Mouse (Mus musculus) MEL (cell line): ENCODE results near the gene Bphl. TPM values are rescaled to one million over a fixed set of nuclear protein-coding genes. Genes with fewer than 3 reads are reported as not detected.
A peak's percentile ranks its signal among the peaks of the same experiment; 100 is the strongest.

Source experiments
- DNase-seq: peaks from one replicate; pipeline ENCODE4 v3.0.0; 2011; ENCODE audit warnings: low read depth, low spot score
- H3K27ac ChIP-seq: 2 replicates; pipeline ENCODE4 v1.5.1; 2012; ENCODE audit warnings: low read depth, mild to moderate bottlenecking, control low read depth, low read length, moderate library complexity; ENCODE audit not compliant: control insufficient read depth
- H3K27me3 ChIP-seq, 2 experiments: fragments of 150-350 bp in 1 of 2; sonication (generic) in 1 of 2; 2 replicates each; pipeline ENCODE4 v1.6.1; 2012; ENCODE audit warnings: low read length in 2 of 2, mild to moderate bottlenecking in 2 of 2, improper control_type of control experiment in 1 of 2, moderate library complexity in 1 of 2; ENCODE audit not compliant: insufficient read depth in 2 of 2, control insufficient read depth in 1 of 2
- H3K36me3 ChIP-seq, 2 experiments: 2 replicates each; pipeline ENCODE4 v1.6.1; 2012 to 2014; ENCODE audit warnings: low read length in 2 of 2, improper control_type of control experiment in 1 of 2, inconsistent platforms in 1 of 2, mild to moderate bottlenecking in 1 of 2; ENCODE audit not compliant: insufficient read depth in 2 of 2, control insufficient read depth in 1 of 2
- H3K4me1 ChIP-seq, 2 experiments: fragments of 150-350 bp in 1 of 2; sonication (generic) in 1 of 2; 2 replicates each; pipeline ENCODE4 v1.6.1; 2012; ENCODE audit warnings: low read length in 2 of 2, improper control_type of control experiment in 1 of 2, mild to moderate bottlenecking in 1 of 2; ENCODE audit not compliant: insufficient read depth in 2 of 2, control insufficient read depth in 1 of 2
- H3K4me3 ChIP-seq, 2 experiments: fragments of 150-350 bp in 1 of 2; sonication (generic) in 1 of 2; 2 replicates each; pipeline ENCODE4 v1.5.1; 2012; ENCODE audit warnings: low read depth in 2 of 2, low read length in 2 of 2, mild to moderate bottlenecking in 2 of 2, moderate library complexity in 2 of 2, control low read depth in 1 of 2, improper control_type of control experiment in 1 of 2; ENCODE audit not compliant: control insufficient read depth in 1 of 2, insufficient read depth in 1 of 2
- H3K79me2 ChIP-seq: 2 replicates; pipeline ENCODE4 v1.6.1; 2012; ENCODE audit warnings: mild to moderate bottlenecking, low read length, moderate library complexity; ENCODE audit not compliant: control insufficient read depth, poor library complexity, insufficient read depth
- H3K9ac ChIP-seq: 2 replicates; pipeline ENCODE4 v1.6.1; 2012; ENCODE audit warnings: low read depth, mild to moderate bottlenecking, control low read depth, low read length, moderate library complexity; ENCODE audit not compliant: control insufficient read depth, poor library complexity, severe bottlenecking
- H3K9me3 ChIP-seq: fragments of 150-350 bp; sonication (generic); replicated peaks from 2 replicates; pipeline ENCODE4 v1.6.1; 2012; ENCODE audit warnings: mild to moderate bottlenecking, low read length, improper control_type of control experiment, moderate library complexity; ENCODE audit not compliant: insufficient read depth
- BHLHE40 ChIP-seq: IDR thresholded peaks from 2 replicates; pipeline ENCODE4 v1.6.1; 2012; ENCODE audit warnings: low read depth, mild to moderate bottlenecking, inconsistent platforms, low read length, improper control_type of control experiment, borderline replicate concordance
- CHD1 ChIP-seq: IDR thresholded peaks from 2 replicates; pipeline ENCODE4 v1.6.1; 2012; ENCODE audit warnings: low read depth, mild to moderate bottlenecking, inconsistent platforms, low read length, improper control_type of control experiment
- CHD2 ChIP-seq: IDR thresholded peaks from 2 replicates; pipeline ENCODE4 v1.6.1; 2011; ENCODE audit warnings: low read length, improper control_type of control experiment
- CTCF ChIP-seq, 3 experiments: IDR thresholded peaks in 2 of 3; conservative IDR thresholded peaks in 1 of 3; 2 replicates each; pipeline ENCODE4 v1.5.1; 2011 to 2012; ENCODE audit warnings: low read length in 3 of 3, low read depth in 2 of 3, mild to moderate bottlenecking in 2 of 3, improper control_type of control experiment in 1 of 3, inconsistent platforms in 1 of 3, mixed read lengths in 1 of 3, moderate library complexity in 1 of 3; ENCODE audit not compliant: control insufficient read depth in 1 of 3, insufficient read depth in 1 of 3, poor library complexity in 1 of 3, severe bottlenecking in 1 of 3
- ELF1 ChIP-seq: IDR thresholded peaks from 2 replicates; pipeline ENCODE4 v1.6.1; 2014; ENCODE audit warnings: low read depth, mild to moderate bottlenecking, inconsistent platforms, low read length, improper control_type of control experiment, moderate library complexity
- EP300 ChIP-seq, 2 experiments: IDR thresholded peaks; 2 replicates each; pipeline ENCODE4 v1.6.1; 2011; ENCODE audit warnings: improper control_type of control experiment in 2 of 2, low read length in 2 of 2, low read depth in 1 of 2, mild to moderate bottlenecking in 1 of 2
- ETS1 ChIP-seq: IDR thresholded peaks from 2 replicates; pipeline ENCODE4 v1.6.1; 2012; ENCODE audit warnings: low read depth, mild to moderate bottlenecking, inconsistent platforms, low read length, improper control_type of control experiment, moderate library complexity
- GABPA ChIP-seq: IDR thresholded peaks from 2 replicates; pipeline ENCODE4 v1.6.1; 2012; ENCODE audit warnings: low read depth, mild to moderate bottlenecking, inconsistent platforms, low read length, improper control_type of control experiment, moderate library complexity
- HCFC1 ChIP-seq: IDR thresholded peaks from 2 replicates; pipeline ENCODE4 v1.6.1; 2012; ENCODE audit warnings: low read depth, mild to moderate bottlenecking, inconsistent platforms, low read length, improper control_type of control experiment, moderate library complexity
- JUND ChIP-seq: IDR thresholded peaks from 2 replicates; pipeline ENCODE4 v1.6.1; 2011; ENCODE audit warnings: low read depth, mild to moderate bottlenecking, improper control_type of control experiment, low read length
- KAT2A ChIP-seq: conservative IDR thresholded peaks from 2 replicates; pipeline ENCODE4 v1.6.1; 2012; ENCODE audit warnings: low read depth, low read length, improper control_type of control experiment, inconsistent platforms
- MAFK ChIP-seq: IDR thresholded peaks from 2 replicates; pipeline ENCODE4 v1.6.1; 2011; ENCODE audit warnings: low read depth, mild to moderate bottlenecking, low read length, improper control_type of control experiment, borderline replicate concordance
- MAZ ChIP-seq: IDR thresholded peaks from 2 replicates; pipeline ENCODE4 v1.6.1; 2012; ENCODE audit warnings: low read depth, mild to moderate bottlenecking, inconsistent platforms, low read length, improper control_type of control experiment
- MEF2A ChIP-seq: IDR thresholded peaks from 2 replicates; pipeline ENCODE4 v1.6.1; 2014; ENCODE audit warnings: low read depth, mild to moderate bottlenecking, inconsistent platforms, low read length, improper control_type of control experiment; ENCODE audit not compliant: poor library complexity, insufficient replicate concordance, severe bottlenecking; ENCODE audit errors: extremely low read depth
- MXI1 ChIP-seq: IDR thresholded peaks from 2 replicates; pipeline ENCODE4 v1.6.1; 2011; ENCODE audit warnings: mild to moderate bottlenecking, low read depth, low read length, improper control_type of control experiment
- NELFE ChIP-seq: IDR thresholded peaks from 2 replicates; pipeline ENCODE4 v1.6.1; 2011; ENCODE audit warnings: low read depth, low read length, improper control_type of control experiment
- NRF1 ChIP-seq: IDR thresholded peaks from 2 replicates; pipeline ENCODE4 v1.6.1; 2014; ENCODE audit warnings: low read depth, mild to moderate bottlenecking, inconsistent platforms, low read length, improper control_type of control experiment, moderate library complexity; ENCODE audit not compliant: poor library complexity, insufficient read depth, severe bottlenecking
- POLR2AphosphoS2 ChIP-seq: IDR thresholded peaks from 2 replicates; pipeline ENCODE4 v1.6.1; 2011; ENCODE audit warnings: low read length, improper control_type of control experiment
- POLR2AphosphoS5 ChIP-seq: IDR thresholded peaks from 2 replicates; pipeline ENCODE4 v1.6.1; 2012; ENCODE audit warnings: low read depth, borderline replicate concordance, mild to moderate bottlenecking, inconsistent platforms, low read length, moderate library complexity, mixed read lengths
- RCOR1 ChIP-seq: IDR thresholded peaks from 2 replicates; pipeline ENCODE4 v1.6.1; 2012; ENCODE audit warnings: low read depth, mild to moderate bottlenecking, inconsistent platforms, low read length, improper control_type of control experiment
- SIN3A ChIP-seq: IDR thresholded peaks from 2 replicates; pipeline ENCODE4 v1.6.1; 2012; ENCODE audit warnings: low read length, improper control_type of control experiment, inconsistent platforms
- TAL1 ChIP-seq: IDR thresholded peaks from 2 replicates; pipeline ENCODE4 v1.6.1; 2012; ENCODE audit warnings: mild to moderate bottlenecking, inconsistent platforms, low read length, moderate library complexity, mixed read lengths
- TBP ChIP-seq: IDR thresholded peaks from 2 replicates; pipeline ENCODE4 v1.8.0; 2011; ENCODE audit warnings: low read depth, low read length, improper control_type of control experiment
- TCF12 ChIP-seq: IDR thresholded peaks from 2 replicates; pipeline ENCODE4 v1.6.1; 2014; ENCODE audit warnings: low read depth, mild to moderate bottlenecking, inconsistent platforms, low read length, improper control_type of control experiment, moderate library complexity
- UBTF ChIP-seq: IDR thresholded peaks from 2 replicates; pipeline ENCODE4 v1.6.1; 2012; ENCODE audit warnings: low read depth, mild to moderate bottlenecking, inconsistent platforms, low read length, improper control_type of control experiment, moderate library complexity, borderline replicate concordance; ENCODE audit not compliant: insufficient read depth
- USF1 ChIP-seq: IDR thresholded peaks from 2 replicates; pipeline ENCODE4 v1.6.1; 2014; ENCODE audit warnings: low read depth, mild to moderate bottlenecking, inconsistent platforms, low read length, improper control_type of control experiment, moderate library complexity
- USF2 ChIP-seq, 2 experiments: IDR thresholded peaks; 2 replicates each; pipeline ENCODE4 v1.6.1; 2011 to 2012; ENCODE audit warnings: improper control_type of control experiment in 2 of 2, low read length in 2 of 2, borderline replicate concordance in 1 of 2, inconsistent platforms in 1 of 2, low read depth in 1 of 2, mild to moderate bottlenecking in 1 of 2; ENCODE audit not compliant: insufficient read depth in 1 of 2
- ZC3H11A ChIP-seq: IDR thresholded peaks from 2 replicates; pipeline ENCODE4 v1.6.1; 2012; ENCODE audit warnings: low read depth, mild to moderate bottlenecking, inconsistent platforms, low read length, improper control_type of control experiment
- ZKSCAN1 ChIP-seq: IDR thresholded peaks from 2 replicates; pipeline ENCODE4 v1.6.1; 2012; ENCODE audit warnings: low read depth, mild to moderate bottlenecking, inconsistent platforms, low read length, improper control_type of control experiment, moderate library complexity
- ZMIZ1 ChIP-seq: IDR thresholded peaks from 2 replicates; pipeline ENCODE4 v1.6.1; 2012; ENCODE audit warnings: low read depth, mild to moderate bottlenecking, inconsistent platforms, low read length, improper control_type of control experiment, moderate library complexity
- ZNF384 ChIP-seq: IDR thresholded peaks from 2 replicates; pipeline ENCODE4 v1.6.1; 2012; ENCODE audit warnings: low read depth, mild to moderate bottlenecking, inconsistent platforms, low read length, improper control_type of control experiment
- polyA plus RNA-seq, 2 experiments: library from polyadenylated mRNA; stranded (reverse) in 1 of 2; unstranded in 1 of 2; fragments of >175 nt in 1 of 2; fragments of >200 nt in 1 of 2; gene quantifications; 2 replicates each; pipeline versions ENCODE4 v1.2.1 to v1.2.4; 2012; ENCODE audit warnings: low replicate concordance in 2 of 2, low read depth in 1 of 2; ENCODE audit not compliant: insufficient read length in 2 of 2, insufficient read depth in 1 of 2, missing spikeins in 1 of 2
- total RNA-seq: library from RNA; depleted of rRNA; stranded (reverse); fragments of 300-350 nt; gene quantifications from 2 replicates; pipeline ENCODE4 v1.2.3, GENCODE M21; 2012

Gene Bphl
- total and polyA plus RNA-seq, 3 experiments, result 6.5 to 7.7 TPM; not detected in 1

- no peak for DNase-seq
These were observed 77.3 kb downstream of the Bphl start for GRCm38 (mm10) chr13:34114654-34115053.

GRCm38 (mm10) chr13:34116508-34116907, 79.1 kb downstream of the Bphl start:
- no peaks in the 10 kb centered on the region for H3K79me2 ChIP-seq
- H3K9ac ChIP-seq, result 0 out of 2 replicates have a peak overlapping the region, but pooled peaks have one; percentile 2
- DNase-seq, result peak; percentile 76
- peak overlapping the region in 1 of 2 experiments; percentile 14; a peak in 1 of 4 replicates for H3K4me3 ChIP-seq
- peak overlapping the region; percentile 63 for H3K27ac ChIP-seq
- no peaks in the 10 kb centered on the region for H3K27me3 ChIP-seq
- H3K9me3 ChIP-seq, result no peaks in the 10 kb centered on the region
- peaks cover 0 to 54% of the 10 kb centered on the region in 2 experiments; a peak in 2 of 4 replicates for H3K36me3 ChIP-seq
- peaks cover 50 to 62% of the 10 kb centered on the region in 2 experiments for H3K4me1 ChIP-seq
- TF ChIP-seq ZMIZ1 (no peak), TAL1 (peak; percentile 12; the same call in 1 of the 2 replicates), BHLHE40 (no peak), CHD2 (no peak), RCOR1 (peak; percentile 79), TBP (no peak), ZKSCAN1 (no peak), USF1 (no peak), JUND (no peak), SIN3A (no peak), ETS1 (peak; percentile 61), USF2 (IDR thresholded peaks at IDR 0.05; ENCODE audit: borderline replicate concordance in 1 of 2, insufficient read depth in 1 of 2, low read depth in 1 of 2, low read length in 2 of 2) (no peak), POLR2AphosphoS2 (no peak), ELF1 (no peak), POLR2AphosphoS5 (no peak), NELFE (no peak), MEF2A (no peak), CTCF (IDR thresholded peaks at IDR 0.05 in 2 of 3, conservative IDR thresholded peaks at IDR 0.05 in 1 of 3; ENCODE audit: control insufficient read depth in 1 of 3, insufficient read depth in 1 of 3, low read depth in 2 of 3, low read length in 3 of 3, poor library complexity in 1 of 3, severe bottlenecking in 1 of 3) (no peak), ZC3H11A (no peak), CHD1 (no peak), NRF1 (no peak), KAT2A (no peak), UBTF (no peak), TCF12 (peak; percentile 78)

More at GRCm38 (mm10) chr13:34114654-34115053, 77.3 kb downstream of the Bphl start:
- no peak overlapping the region for H3K4me3 ChIP-seq
- H3K9me3 ChIP-seq, result no peaks in the 10 kb centered on the region
- no peak overlapping the region for H3K27ac ChIP-seq
- peaks cover 0 to 41% of the 10 kb centered on the region in 2 experiments; a peak in 2 of 4 replicates for H3K36me3 ChIP-seq
- TF ChIP-seq SIN3A, result no peak
- TF ChIP-seq ZNF384, result no peak
- no peak for TF ChIP-seq KAT2A
- TF ChIP-seq TBP, result no peak
- no peak for TF ChIP-seq MAFK
- no peak for TF ChIP-seq ZMIZ1
- no peak for TF ChIP-seq MAZ
- no peak for TF ChIP-seq MXI1
- no peak for TF ChIP-seq ELF1
- TF ChIP-seq ZC3H11A, result no peak
- TF ChIP-seq ZKSCAN1, result no peak
- no peak for TF ChIP-seq TAL1
- TF ChIP-seq RCOR1, result no peak
- no peak for TF ChIP-seq HCFC1
- TF ChIP-seq CHD1, result no peak
- TF ChIP-seq GABPA, result no peak
- TF ChIP-seq POLR2AphosphoS5, result no peak
- no peak for TF ChIP-seq POLR2AphosphoS2
- no peak for TF ChIP-seq EP300 (IDR thresholded peaks at IDR 0.05; ENCODE audit: low read depth in 1 of 2, low read length in 2 of 2)
- TF ChIP-seq BHLHE40, result no peak
- peaks cover 35 to 45% of the 10 kb centered on the region in 2 experiments for H3K4me1 ChIP-seq
- H3K79me2 ChIP-seq, result no peaks in the 10 kb centered on the region
- no peak overlapping the region for H3K9ac ChIP-seq
- H3K27me3 ChIP-seq, result no peaks in the 10 kb centered on the region
